Mouse (Mus musculus) activated CD4-positive, CD25-positive, alpha-beta regulatory T cell, adult 4 months (primary cell): ENCODE results near the gene Capg. TPM values are rescaled to one million over a fixed set of nuclear protein-coding genes. Genes with fewer than 3 reads are reported as not detected.

Experiments used
- polyA plus RNA-seq, 2 experiments: library from polyadenylated mRNA; unstranded; fragments of 100-300 nt; shearing (Covaris generic); gene quantifications; one replicate each; pipeline ENCODE4 v1.2.1; 2017

Capg gene
- polyA plus RNA-seq, 2 experiments from 2014 or later = 595 to 746 TPM

Other genes with a start within 250 kb of the Capg start
- gene Sftpb, start 239.8 kb upstream of the Capg start, polyA plus RNA-seq = not detected
- 10 to 100 TPM; 21.3 to 26.5 TPM for gene Usp39, start 199.2 kb upstream of the Capg start, polyA plus RNA-seq
- gene 0610030E20Rik, start 197.1 kb upstream of the Capg start, polyA plus RNA-seq = 10 to 100 TPM; 18.1 to 20.8 TPM
- gene Tmem150a, start 188.9 kb upstream of the Capg start, polyA plus RNA-seq = under 1 TPM in 1 of 2 experiments, not detected in 1; 0.45 TPM
- gene Rnf181, start 177.4 kb upstream of the Capg start, polyA plus RNA-seq = 100 to 1,000 TPM; 110 TPM
- gene Vamp5, start 163.9 kb upstream of the Capg start, polyA plus RNA-seq = 10 to 100 TPM; 62.3 to 81.8 TPM
- 100 to 1,000 TPM; 382 to 404 TPM for gene Vamp8, start 153.7 kb upstream of the Capg start, polyA plus RNA-seq
- gene Ggcx, start 130.1 kb upstream of the Capg start, polyA plus RNA-seq = 1 to 10 TPM; 8.0 to 8.1 TPM
- 100 to 1,000 TPM; 194 to 225 TPM for gene Mat2a, start 104.8 kb upstream of the Capg start, polyA plus RNA-seq
- not detected for gene Sh2d6, start 22.7 kb upstream of the Capg start, polyA plus RNA-seq
- 10 to 100 TPM; 15.3 to 19.5 TPM for gene Elmod3, start 54.0 kb downstream of the Capg start, polyA plus RNA-seq
- 1 to 10 TPM; 2.7 to 4.1 TPM for gene Retsat, start 54.1 kb downstream of the Capg start, polyA plus RNA-seq
- 10 to 100 TPM; 90.9 to 97.8 TPM for gene Tgoln1, start 72.6 kb downstream of the Capg start, polyA plus RNA-seq
- gene Tcf7l1, start 244.9 kb downstream of the Capg start, polyA plus RNA-seq = under 1 TPM; 0.40 to 0.75 TPM